Mouse (Mus musculus) CH12.LX (cell line): ENCODE data around the gene Foxo1.

Experiments
- CHD1 ChIP-seq: IDR thresholded peaks from 2 replicates; pipeline ENCODE4 v1.6.1; 2012; ENCODE audit warnings: low read depth, low read length, improper control_type of control experiment, inconsistent platforms
- CTCF ChIP-seq, 2 experiments: IDR thresholded peaks in 1 of 2; conservative IDR thresholded peaks in 1 of 2; 2 replicates each; pipeline ENCODE4 v1.5.1; 2011 to 2012; ENCODE audit warnings: low read depth in 2 of 2, low read length in 2 of 2, improper control_type of control experiment in 1 of 2, inconsistent platforms in 1 of 2, mild to moderate bottlenecking in 1 of 2, moderate library complexity in 1 of 2
- ELF1 ChIP-seq: IDR thresholded peaks from 2 replicates; pipeline ENCODE4 v1.6.1; 2014; ENCODE audit warnings: low read depth, mild to moderate bottlenecking, inconsistent platforms, low read length, improper control_type of control experiment
- EP300 ChIP-seq: IDR thresholded peaks from 2 replicates; pipeline ENCODE4 v1.6.1; 2011; ENCODE audit warnings: low read length, improper control_type of control experiment
- POLR2A ChIP-seq: IDR thresholded peaks from 2 replicates; pipeline ENCODE4 v1.6.1; 2011; ENCODE audit warnings: low read depth, mild to moderate bottlenecking, improper control_type of control experiment, low read length
- POLR2AphosphoS2 ChIP-seq: IDR thresholded peaks from 2 replicates; pipeline ENCODE4 v1.6.1; 2011; ENCODE audit warnings: low read depth, low read length, improper control_type of control experiment
- SIN3A ChIP-seq: IDR thresholded peaks from 2 replicates; pipeline ENCODE4 v1.6.1; 2012; ENCODE audit warnings: low read length, improper control_type of control experiment, inconsistent platforms
- TBP ChIP-seq: conservative IDR thresholded peaks from 2 replicates; pipeline ENCODE4 v1.6.1; 2011; ENCODE audit warnings: low read depth, low read length, improper control_type of control experiment

DNA sequence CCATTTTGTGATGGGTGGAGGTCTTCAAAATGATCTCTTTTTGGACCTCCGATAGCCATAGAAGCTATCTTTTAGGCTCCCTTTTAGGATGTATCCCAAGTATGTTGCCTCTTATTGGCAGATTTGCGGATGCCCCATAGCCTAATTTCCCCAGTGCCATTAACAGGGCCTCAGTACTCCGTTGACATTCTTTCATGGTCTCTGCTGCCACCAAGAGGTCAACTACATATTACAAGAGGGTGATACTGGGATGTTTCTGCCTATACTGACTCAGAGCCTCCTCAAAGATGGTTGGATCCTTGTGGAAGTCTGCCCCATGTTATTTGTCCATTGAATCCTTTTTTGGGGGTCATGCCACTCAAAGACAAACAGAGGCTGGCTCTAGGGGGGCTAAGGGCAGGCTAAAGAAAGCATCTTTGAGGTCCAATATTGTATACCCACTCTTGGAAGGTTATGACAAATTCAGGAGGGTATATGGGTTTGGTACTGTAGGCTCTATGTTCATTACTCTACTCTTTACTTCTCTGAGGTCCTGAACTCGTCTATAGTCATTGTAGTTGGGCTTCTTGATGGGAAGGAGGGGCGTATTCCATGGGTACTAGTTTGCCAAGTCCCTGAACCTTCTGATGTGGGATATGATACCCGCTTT, 25.6 kb upstream of the Foxo1 start:
- no peak for TF ChIP-seq SIN3A
- no peak for TF ChIP-seq EP300
- no peak for TF ChIP-seq TBP
- TF ChIP-seq CTCF (conservative IDR thresholded peaks at IDR 0.05 in 1 of 2, IDR thresholded peaks at IDR 0.05 in 1 of 2; ENCODE audit: low read depth in 2 of 2, low read length in 2 of 2), result peak; percentile 72 to 89
- TF ChIP-seq ELF1, result no peak
- TF ChIP-seq POLR2A, result no peak
- TF ChIP-seq POLR2AphosphoS2, result no peak
- TF ChIP-seq CHD1, result no peak
